Mouse (Mus musculus) thymus, postnatal 14 days (tissue): ENCODE results near the gene Wdr66.
A peak's percentile ranks its signal among the peaks of the same experiment; 100 is the strongest.

Experiments
- DNase-seq: peaks from one replicate; pipeline ENCODE4 v3.0.0; 2021

Gene Wdr66

DNA sequence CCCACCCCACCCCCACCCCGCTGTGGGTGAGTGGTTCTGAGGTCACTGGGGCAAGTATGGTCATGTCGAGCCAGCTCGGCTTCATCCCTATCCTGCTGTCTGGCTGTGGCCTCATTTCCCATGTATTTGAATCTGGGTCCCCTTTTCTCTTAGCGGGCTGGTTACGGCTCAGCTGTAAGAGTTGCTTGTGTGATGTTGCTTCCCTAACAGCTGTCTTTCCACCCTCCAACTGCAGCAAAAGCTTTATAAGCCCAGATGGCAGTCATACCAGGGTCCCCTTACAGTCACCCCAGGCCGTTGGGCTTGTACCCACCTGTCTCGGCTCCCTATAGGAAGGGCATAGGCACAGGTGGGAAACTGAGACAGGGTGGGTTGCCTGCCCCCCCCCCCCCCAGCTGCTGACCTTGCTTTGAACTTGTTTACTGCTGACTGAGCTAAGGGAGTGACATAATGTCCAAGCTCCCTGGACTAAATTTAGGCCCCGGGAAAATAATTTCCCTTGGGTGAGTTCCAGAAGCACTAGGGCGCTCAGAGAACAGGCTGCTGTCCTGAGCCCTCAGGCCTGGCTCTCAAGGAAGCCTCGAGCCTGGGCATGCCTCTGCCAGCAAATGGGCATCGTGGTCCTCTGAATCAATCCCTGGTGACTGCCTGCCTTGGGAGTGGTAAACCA lies 112.5 kb downstream of the Wdr66 start:
- DNase-seq: no peak

DNA sequence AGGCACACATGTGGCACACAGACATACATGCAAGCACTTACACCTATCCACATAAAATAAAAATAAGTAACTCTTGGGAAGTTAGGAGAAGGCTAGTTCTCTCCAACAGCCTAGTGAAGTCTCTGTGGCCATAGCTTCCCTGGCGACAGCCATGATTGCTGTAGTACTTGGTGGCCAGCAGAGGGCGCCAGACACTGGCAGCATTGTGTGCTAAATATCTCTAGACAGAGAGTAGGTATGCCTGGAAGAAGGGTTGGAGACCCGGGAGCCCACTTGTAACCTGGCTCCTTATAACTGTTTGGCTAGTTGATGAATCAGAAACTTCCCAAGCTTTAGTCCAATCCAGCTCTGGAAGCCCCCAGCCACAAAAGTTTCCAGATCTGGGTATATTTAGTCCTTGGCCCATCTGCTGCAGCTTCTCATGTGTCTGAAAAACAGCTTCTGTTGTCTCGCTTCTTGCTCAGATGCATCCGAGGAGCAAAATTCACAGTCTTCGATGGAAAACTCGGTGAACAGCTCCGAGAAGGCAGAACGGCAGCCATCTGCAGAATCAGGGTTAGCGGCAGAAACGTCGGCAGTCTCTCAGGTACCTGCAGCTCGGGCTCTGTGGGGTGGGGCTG lies 117.1 kb downstream of the Wdr66 start:
- peak; percentile 47 for DNase-seq

DNA sequence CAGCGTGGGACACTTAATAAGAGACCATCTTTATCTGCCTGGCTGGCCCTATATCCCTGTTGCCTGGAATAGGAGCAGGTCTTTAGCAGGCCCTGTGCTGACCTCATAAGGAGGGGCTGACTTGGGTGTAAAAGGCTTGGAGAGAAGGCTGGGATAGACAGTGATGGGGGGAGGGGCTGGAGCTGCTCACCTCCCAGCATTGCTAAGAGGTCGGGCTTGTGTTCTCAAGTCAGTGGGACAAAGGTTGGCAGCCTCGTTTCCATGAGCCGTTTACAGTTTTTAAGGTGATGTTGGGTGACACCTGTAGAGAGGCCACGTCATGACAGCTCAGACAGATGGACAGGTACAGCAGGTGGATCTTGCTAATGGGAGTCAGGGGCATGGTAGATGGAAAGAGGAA lies 118.1 kb downstream of the Wdr66 start:
- no peak for DNase-seq

DNA sequence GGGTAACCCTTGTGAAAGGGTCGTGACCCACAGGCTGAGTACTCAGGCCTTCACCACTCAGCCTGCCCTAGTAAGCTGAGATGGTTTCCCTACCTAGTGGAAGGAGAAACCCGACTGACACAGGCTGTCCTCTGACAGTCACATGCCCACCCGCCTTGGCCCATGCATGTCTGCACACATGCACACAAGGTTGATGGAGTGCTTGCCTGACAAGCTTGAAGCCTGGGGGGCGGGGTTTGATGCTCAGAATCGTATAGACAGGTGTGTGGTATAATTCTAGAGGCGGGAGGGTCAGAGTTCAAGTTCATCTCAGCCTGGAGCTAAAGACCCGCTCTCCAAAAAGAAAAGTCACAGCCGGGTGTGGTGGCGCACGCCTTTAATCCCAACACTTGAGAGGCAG lies 123.4 kb downstream of the Wdr66 start:
- DNase-seq: no peak

DNA sequence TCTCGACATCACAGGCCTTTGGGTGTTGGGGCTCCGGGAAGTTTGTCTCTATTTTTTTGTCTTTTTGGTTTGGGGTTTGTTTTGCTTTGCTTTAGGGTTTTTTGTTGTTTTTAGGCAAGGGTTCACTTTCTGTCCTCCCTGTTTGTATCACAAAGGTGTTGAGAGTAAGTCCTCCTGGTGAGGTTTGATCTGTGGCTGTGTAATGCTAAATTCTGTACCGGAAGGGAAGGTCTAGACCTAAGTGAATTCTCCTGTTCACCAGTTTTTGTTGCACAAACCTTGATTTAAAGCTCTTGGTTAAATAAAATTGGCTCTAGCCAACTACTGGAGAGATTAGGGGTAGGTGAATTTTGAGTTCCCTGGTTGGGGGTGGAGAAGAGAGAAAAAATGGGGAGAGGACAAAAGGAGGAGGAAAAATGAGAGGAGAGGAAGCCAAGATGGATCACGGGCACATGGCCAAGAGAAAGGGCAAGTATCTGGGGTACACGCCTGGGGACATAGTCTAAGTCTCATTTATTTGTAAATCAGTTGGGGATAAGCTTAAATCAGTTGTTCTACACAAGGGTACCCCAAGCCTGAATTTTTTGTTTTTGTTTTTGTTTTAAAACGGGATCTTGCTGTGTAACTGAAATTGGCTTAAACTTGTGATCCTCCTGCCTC lies 124.0 kb downstream of the Wdr66 start:
- no peak for DNase-seq

DNA sequence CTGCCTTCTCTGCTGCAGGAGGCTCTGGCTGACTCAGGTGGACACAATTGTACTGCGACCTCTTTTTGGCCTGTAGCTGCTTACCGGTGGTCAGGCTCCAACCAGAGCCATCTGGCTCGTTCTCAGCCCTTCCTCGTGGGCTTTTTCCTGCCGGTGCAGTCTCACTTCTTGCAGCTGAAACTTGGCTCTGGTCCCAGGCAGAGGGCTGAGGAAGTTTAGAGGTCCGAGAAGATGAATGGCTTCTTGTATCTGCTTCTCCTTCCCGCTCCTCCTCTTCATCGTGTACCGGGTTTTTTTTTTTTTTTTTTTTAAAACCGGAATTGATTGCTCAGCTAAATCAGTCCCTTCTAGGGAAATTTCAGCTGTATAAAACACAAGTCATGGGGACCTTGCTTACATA lies 124.7 kb downstream of the Wdr66 start:
- no peak for DNase-seq
